ENCODE assay signal across 10 mouse cellular contexts in the genomic region with DNA sequence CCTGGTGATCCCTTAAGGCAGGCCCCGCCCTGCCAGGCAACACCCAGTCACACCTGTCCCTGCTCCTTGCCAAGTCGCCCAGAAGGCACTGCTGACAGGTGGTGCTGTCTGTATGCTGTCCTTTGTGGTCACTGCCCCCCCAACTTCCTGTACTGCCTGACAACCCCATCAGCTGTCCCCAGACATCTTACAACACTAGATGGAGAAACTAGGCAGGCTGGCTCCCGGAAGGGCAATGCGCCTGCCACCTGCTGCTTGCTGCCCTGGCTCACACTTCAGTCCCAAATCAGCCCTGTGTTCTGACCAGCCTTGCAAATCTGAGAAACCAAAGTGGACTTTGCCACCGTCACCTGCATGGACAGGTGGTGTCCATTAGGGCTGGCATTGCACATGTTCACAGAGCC. TPM values are rescaled to one million over a fixed set of nuclear protein-coding genes. Genes with fewer than 3 reads are reported as not detected.
A peak's percentile ranks its signal among the peaks of the same experiment; 100 is the strongest.
DNase-seq lines count a peak whose midpoint lies in the region; ATAC-seq and TF ChIP-seq lines count a peak whose summit lies in the region.
"Had no signal": no experiment of that assay in that cellular context is flagged by ENCODE, and none has a peak within 500 bp of the region (broad histone marks: within the 10 kb centered on the region; RNA-seq: fewer than 3 reads in every experiment).

No protein-coding gene starts in this region.

- ATAC-seq in cerebellum, adult (ENCODE audit: insufficient number of reproducible peaks, low FRiP score, low TSS enrichment): peak; percentile 29; the same call in 1 of the 2 replicates
- no peak for ATAC-seq in limb, embryonic 15.5 days (ENCODE audit: insufficient number of reproducible peaks, low FRiP score, low TSS enrichment, low read depth)
- no peak for ATAC-seq in forebrain, embryonic 16.5 days
- no peak for ATAC-seq in forebrain, embryonic 11.5 days (replicated peaks; ENCODE audit: low FRiP score)

- H3K9me3 ChIP-seq in limb, embryonic 15.5 days: no peaks in the 10 kb centered on the region
- H3K9me3 ChIP-seq in forebrain, embryonic 16.5 days (ENCODE audit: control insufficient read depth, low read length): no peaks in the 10 kb centered on the region
- no peaks in the 10 kb centered on the region for H3K9me3 ChIP-seq in forebrain, embryonic 11.5 days (ENCODE audit: control insufficient read depth, low read length)
- H3K9me3 ChIP-seq: heart, embryonic 15.5 days had no signal

- peaks cover 47% of the 10 kb centered on the region for H3K36me3 ChIP-seq in limb, embryonic 15.5 days
- peaks cover 2% of the 10 kb centered on the region for H3K36me3 ChIP-seq in forebrain, embryonic 16.5 days (ENCODE audit: control insufficient read depth, insufficient read depth)
- H3K36me3 ChIP-seq in forebrain, embryonic 11.5 days (ENCODE audit: control insufficient read depth, insufficient read depth, low read length): no peaks in the 10 kb centered on the region; the same call in 1 of the 2 replicates

- H3K4me2 ChIP-seq in limb, embryonic 15.5 days: no peak overlapping the region
- H3K4me2 ChIP-seq in forebrain, embryonic 16.5 days (ENCODE audit: low read length): no peak overlapping the region
- H3K4me2 ChIP-seq in forebrain, embryonic 11.5 days (ENCODE audit: low read depth, low read length, severe bottlenecking): no peak overlapping the region
- H3K4me2 ChIP-seq: heart, embryonic 15.5 days had no signal

- no peaks in the 10 kb centered on the region for H3K27me3 ChIP-seq in limb, embryonic 15.5 days
- no peaks in the 10 kb centered on the region for H3K27me3 ChIP-seq in forebrain, embryonic 16.5 days (replicated peaks; ENCODE audit: control insufficient read depth, insufficient read depth, low read length)
- H3K27me3 ChIP-seq in forebrain, embryonic 11.5 days (ENCODE audit: control insufficient read depth, insufficient read depth, low read length): no peaks in the 10 kb centered on the region
- H3K27me3 ChIP-seq: heart, embryonic 15.5 days had no signal

- 0 out of 2 replicates have a peak overlapping the region, but pooled peaks have one; percentile 30 for H3K27ac ChIP-seq in limb, embryonic 15.5 days
- H3K27ac ChIP-seq in forebrain, embryonic 16.5 days (ENCODE audit: low read length): no peak overlapping the region
- no peak overlapping the region for H3K27ac ChIP-seq in forebrain, embryonic 11.5 days (ENCODE audit: low read depth, low read length)
- H3K27ac ChIP-seq: heart, embryonic 15.5 days; kidney, postnatal 0 days had no signal

- H3K9ac ChIP-seq in limb, embryonic 15.5 days: no peak overlapping the region
- no peak overlapping the region for H3K9ac ChIP-seq in forebrain, embryonic 16.5 days (replicated peaks; ENCODE audit: low read depth, low read length)
- no peak overlapping the region for H3K9ac ChIP-seq in forebrain, embryonic 11.5 days (ENCODE audit: low read length)
- H3K9ac ChIP-seq: heart, embryonic 15.5 days had no signal

- no peak for TF ChIP-seq CTCF in lung, adult 2 months (IDR thresholded peaks at IDR 0.05; ENCODE audit: insufficient read depth, low read length)

- TF ChIP-seq POLR2A in lung, adult 2 months (IDR thresholded peaks at IDR 0.05; ENCODE audit: borderline replicate concordance, extremely low read depth, low read depth, low read length): no peak

- no peak for DNase-seq in cerebellum, postnatal 4 days (ENCODE audit: low spot score in 2 of 2)
- peak; percentile 12 for DNase-seq in lung, postnatal 36 days
- DNase-seq in lung, adult 2 months: no peak
- peak; percentile 64 for DNase-seq in thymus, postnatal 4 days
- no peak for DNase-seq in forebrain, embryonic 11.5 days (ENCODE audit: low spot score)

- 74% methylated on average over 5 of the region's 5 CpGs for WGBS in lung, adult 2 months
- 64% methylated on average over 5 of the region's 5 CpGs for WGBS in limb, embryonic 15.5 days
- 93% methylated on average over 5 of the region's 5 CpGs for WGBS in forebrain, embryonic 16.5 days
- WGBS in forebrain, embryonic 11.5 days: 88% methylated on average over 5 of the region's 5 CpGs

- peaks cover 5% of the 10 kb centered on the region for H3K4me1 ChIP-seq in lung, adult 2 months (ENCODE audit: control insufficient read depth, insufficient read depth, low read length)
- H3K4me1 ChIP-seq in limb, embryonic 15.5 days: peaks cover 36% of the 10 kb centered on the region
- peaks cover 22% of the 10 kb centered on the region for H3K4me1 ChIP-seq in forebrain, embryonic 16.5 days (replicated peaks; ENCODE audit: control insufficient read depth, insufficient read depth, low read length)
- H3K4me1 ChIP-seq in forebrain, embryonic 11.5 days (replicated peaks; ENCODE audit: control insufficient read depth, insufficient read depth, low read length): peaks cover 7% of the 10 kb centered on the region

- H3K4me3 ChIP-seq in lung, adult 2 months (replicated peaks; ENCODE audit: extremely low read depth, low read depth, low read length): no peak overlapping the region
- H3K4me3 ChIP-seq in limb, embryonic 15.5 days: no peak overlapping the region
- H3K4me3 ChIP-seq in forebrain, embryonic 16.5 days (replicated peaks; ENCODE audit: low read length): no peak overlapping the region
- no peak overlapping the region for H3K4me3 ChIP-seq in forebrain, embryonic 11.5 days (ENCODE audit: low read depth, low read length)
- H3K4me3 ChIP-seq: heart, embryonic 15.5 days had no signal

RNA-seq across cellular contexts. Expression of gene Lmnb2, which starts 3.8 kb away (rescaled TPM):
- 9.4 and 11.3 TPM in 2 replicates for polyA plus RNA-seq in lung, adult 2 months (2012; rRNA removed)
- polyA plus RNA-seq in limb, embryonic 15.5 days (2015; fragmentation: Nextera tagmentation; extraction: Ambion mirVana): 51.6 and 58.2 TPM in 2 replicates
- 53.2 and 59.8 TPM in 2 replicates for polyA plus RNA-seq in forebrain, embryonic 16.5 days (2015; fragmentation: Nextera tagmentation; extraction: Ambion mirVana)
- polyA plus RNA-seq in forebrain, embryonic 11.5 days (2014; fragmentation: Nextera tagmentation; extraction: Ambion mirVana): 29.8 and 30.9 TPM in 2 replicates

RNA-seq across cellular contexts. Expression of gene Timm13, which starts 13.5 kb away (rescaled TPM):
- 157 and 196 TPM in 2 replicates for polyA plus RNA-seq in lung, adult 2 months (2012; rRNA removed)
- 312 and 329 TPM in 2 replicates for polyA plus RNA-seq in limb, embryonic 15.5 days (2015; fragmentation: Nextera tagmentation; extraction: Ambion mirVana)
- 298 and 299 TPM in 2 replicates for polyA plus RNA-seq in forebrain, embryonic 16.5 days (2015; fragmentation: Nextera tagmentation; extraction: Ambion mirVana)
- 313 and 317 TPM in 2 replicates for polyA plus RNA-seq in forebrain, embryonic 11.5 days (2014; fragmentation: Nextera tagmentation; extraction: Ambion mirVana)

RNA-seq across cellular contexts. Expression of gene Gadd45b, which starts 15.6 kb away (rescaled TPM):
- 103 and 120 TPM in 2 replicates for polyA plus RNA-seq in lung, adult 2 months (2012; rRNA removed)
- 44.4 and 44.7 TPM in 2 replicates for polyA plus RNA-seq in limb, embryonic 15.5 days (2015; fragmentation: Nextera tagmentation; extraction: Ambion mirVana)
- 5.8 and 7.0 TPM in 2 replicates for polyA plus RNA-seq in forebrain, embryonic 16.5 days (2015; fragmentation: Nextera tagmentation; extraction: Ambion mirVana)
- 10.7 and 13.0 TPM in 2 replicates for polyA plus RNA-seq in forebrain, embryonic 11.5 days (2014; fragmentation: Nextera tagmentation; extraction: Ambion mirVana)

RNA-seq across cellular contexts. Expression of gene Tmprss9, which starts 42.6 kb away (rescaled TPM):
- polyA plus RNA-seq in lung, adult 2 months (2012; rRNA removed): 0.06 and 0.07 TPM in 2 replicates
- polyA plus RNA-seq in limb, embryonic 15.5 days (2015; fragmentation: Nextera tagmentation; extraction: Ambion mirVana): 0.05 TPM in 1 of 2 replicates, not detected in the other
- polyA plus RNA-seq in forebrain, embryonic 16.5 days (2015; fragmentation: Nextera tagmentation; extraction: Ambion mirVana): 0.24 and 0.25 TPM in 2 replicates
- polyA plus RNA-seq in forebrain, embryonic 11.5 days (2014; fragmentation: Nextera tagmentation; extraction: Ambion mirVana): 0.08 and 0.12 TPM in 2 replicates

RNA-seq across cellular contexts. Expression of gene Sppl2b, which starts 59.2 kb away (rescaled TPM):
- polyA plus RNA-seq in lung, adult 2 months (2012; rRNA removed): 91.7 and 93.9 TPM in 2 replicates
- polyA plus RNA-seq in limb, embryonic 15.5 days (2015; fragmentation: Nextera tagmentation; extraction: Ambion mirVana): 44.5 and 47.4 TPM in 2 replicates
- 64.9 and 78.6 TPM in 2 replicates for polyA plus RNA-seq in forebrain, embryonic 16.5 days (2015; fragmentation: Nextera tagmentation; extraction: Ambion mirVana)
- 37.0 and 39.8 TPM in 2 replicates for polyA plus RNA-seq in forebrain, embryonic 11.5 days (2014; fragmentation: Nextera tagmentation; extraction: Ambion mirVana)

Comparison
In these comparisons a context has a peak if more than half of its experiments do, and no peak if none do; other contexts are left out.
1. DNase-seq: peak in lung, postnatal 36 days (single experiment) and thymus, postnatal 4 days (single experiment); none in cerebellum, postnatal 4 days (0 of 2), lung, adult 2 months (single experiment) and forebrain, embryonic 11.5 days (single experiment).